Mouse (Mus musculus): ENCODE data around the gene Actrt3. TPM values are rescaled to one million over a fixed set of nuclear protein-coding genes. Genes with fewer than 3 reads are reported as not detected.
"Not testable (repeated sequence)": the region's sequence is repeated elsewhere in the genome, so short reads cannot be mapped to it uniquely, and the experiment has no call there.

Gene Actrt3
- polyA plus RNA-seq, 2 experiments, result 0.10 to 0.11 TPM

- no peaks in the 10 kb centered on the region for H3K4me1 ChIP-seq (ENCODE audit: control insufficient read depth, insufficient read depth, low read length)
- H3K36me3 ChIP-seq (ENCODE audit: control insufficient read depth, insufficient read depth, low read length), result no peaks in the 10 kb centered on the region
- no peak overlapping the region for H3K4me3 ChIP-seq (replicated peaks; ENCODE audit: low read length)
- no peak for DNase-seq (ENCODE audit: low spot score)
- TF ChIP-seq POLR2A (IDR thresholded peaks at IDR 0.05; ENCODE audit: borderline replicate concordance, extremely low read depth, insufficient read depth, insufficient read length), result no peak
- no peak for ATAC-seq (ENCODE audit: low FRiP score, low read depth)
- H3K9me3 ChIP-seq (ENCODE audit: control insufficient read depth, low read length), result no peaks in the 10 kb centered on the region
- no peak overlapping the region for H3K27ac ChIP-seq (replicated peaks; ENCODE audit: low read depth, low read length)
- no peak overlapping the region for H3K4me2 ChIP-seq (replicated peaks; ENCODE audit: low read depth, low read length, severe bottlenecking)
- H3K27me3 ChIP-seq (ENCODE audit: control insufficient read depth, insufficient read depth, low read length), result no peaks in the 10 kb centered on the region
- no peak overlapping the region for H3K9ac ChIP-seq (ENCODE audit: low read depth, low read length, severe bottlenecking)
- 17% methylated on average over 2 of the region's 2 CpGs for WGBS
Observed at GRCm38 (mm10) chr3:30573549-30573948, 26.2 kb downstream of the Actrt3 start.

- DNase-seq (ENCODE audit: low spot score); H3K36me3 ChIP-seq (ENCODE audit: control insufficient read depth, insufficient read depth, low read length); H3K27me3 ChIP-seq (ENCODE audit: control insufficient read depth, insufficient read depth, low read length); H3K4me1 ChIP-seq (ENCODE audit: control insufficient read depth, insufficient read depth, low read length); H3K27ac ChIP-seq (replicated peaks; ENCODE audit: low read depth, low read length); H3K4me3 ChIP-seq (replicated peaks; ENCODE audit: low read length); H3K4me2 ChIP-seq (replicated peaks; ENCODE audit: low read depth, low read length, severe bottlenecking); ATAC-seq (ENCODE audit: low FRiP score, low read depth); H3K9ac ChIP-seq (ENCODE audit: low read depth, low read length, severe bottlenecking); H3K9me3 ChIP-seq (ENCODE audit: control insufficient read depth, low read length): not testable (repeated sequence)
- 56% methylated on average over 1 of the region's 2 CpGs for WGBS
Observed at GRCm38 (mm10) chr3:30566333-30566732, 33.4 kb downstream of the Actrt3 start.

GRCm38 (mm10) chr3:30560677-30561314 lies 38.9 kb downstream of the Actrt3 start:
- Histone ChIP-seq H3K36me3 (ENCODE audit: control insufficient read depth, insufficient read depth, low read length) (no peaks in the 10 kb centered on the region), H3K4me3 (replicated peaks; ENCODE audit: low read length) (no peak overlapping the region), H3K4me2 (replicated peaks; ENCODE audit: low read depth, low read length, severe bottlenecking) (no peak overlapping the region), H3K4me1 (ENCODE audit: control insufficient read depth, insufficient read depth, low read length) (no peaks in the 10 kb centered on the region), H3K27ac (replicated peaks; ENCODE audit: low read depth, low read length) (no peak overlapping the region), H3K27me3 (ENCODE audit: control insufficient read depth, insufficient read depth, low read length) (no peaks in the 10 kb centered on the region), H3K9me3 (ENCODE audit: control insufficient read depth, low read length) (no peaks in the 10 kb centered on the region), H3K9ac (ENCODE audit: low read depth, low read length, severe bottlenecking) (no peak overlapping the region)
- WGBS, result 47% methylated on average over 6 of the region's 6 CpGs
- TF ChIP-seq POLR2A (IDR thresholded peaks at IDR 0.05; ENCODE audit: borderline replicate concordance, extremely low read depth, insufficient read depth, insufficient read length), result no peak
- ATAC-seq (ENCODE audit: low FRiP score, low read depth), result no peak
- peak; percentile 59 for DNase-seq (ENCODE audit: low spot score)

GRCm38 (mm10) chr3:30553741-30554140 lies 46.0 kb downstream of the Actrt3 start:
- Histone ChIP-seq H3K27me3 (ENCODE audit: control insufficient read depth, insufficient read depth, low read length) (no peaks in the 10 kb centered on the region), H3K27ac (replicated peaks; ENCODE audit: low read depth, low read length) (no peak overlapping the region), H3K4me2 (replicated peaks; ENCODE audit: low read depth, low read length, severe bottlenecking) (no peak overlapping the region), H3K36me3 (ENCODE audit: control insufficient read depth, insufficient read depth, low read length) (no peaks in the 10 kb centered on the region), H3K4me3 (replicated peaks; ENCODE audit: low read length) (no peak overlapping the region), H3K9me3 (ENCODE audit: control insufficient read depth, low read length) (no peaks in the 10 kb centered on the region), H3K9ac (ENCODE audit: low read depth, low read length, severe bottlenecking) (no peak overlapping the region), H3K4me1 (ENCODE audit: control insufficient read depth, insufficient read depth, low read length) (no peaks in the 10 kb centered on the region)
- 79% methylated on average over 6 of the region's 6 CpGs for WGBS
- DNase-seq (ENCODE audit: low spot score) (no peak), ATAC-seq (ENCODE audit: low FRiP score, low read depth) (no peak)
- no peak for TF ChIP-seq POLR2A (IDR thresholded peaks at IDR 0.05; ENCODE audit: borderline replicate concordance, extremely low read depth, insufficient read depth, insufficient read length)

GRCm38 (mm10) chr3:30550218-30550617 lies 49.5 kb downstream of the Actrt3 start:
- no peak for ATAC-seq (ENCODE audit: low FRiP score, low read depth)
- H3K9me3 ChIP-seq (ENCODE audit: control insufficient read depth, low read length), result no peaks in the 10 kb centered on the region
- H3K4me3 ChIP-seq (replicated peaks; ENCODE audit: low read length), result no peak overlapping the region
- no peak for TF ChIP-seq POLR2A (IDR thresholded peaks at IDR 0.05; ENCODE audit: borderline replicate concordance, extremely low read depth, insufficient read depth, insufficient read length)
- H3K36me3 ChIP-seq (ENCODE audit: control insufficient read depth, insufficient read depth, low read length), result no peaks in the 10 kb centered on the region
- no peak for DNase-seq (ENCODE audit: low spot score)
- no peak overlapping the region for H3K27ac ChIP-seq (replicated peaks; ENCODE audit: low read depth, low read length)
- no peak overlapping the region for H3K9ac ChIP-seq (ENCODE audit: low read depth, low read length, severe bottlenecking)
- H3K27me3 ChIP-seq (ENCODE audit: control insufficient read depth, insufficient read depth, low read length), result no peaks in the 10 kb centered on the region
- no peak overlapping the region for H3K4me2 ChIP-seq (replicated peaks; ENCODE audit: low read depth, low read length, severe bottlenecking)
- H3K4me1 ChIP-seq (ENCODE audit: control insufficient read depth, insufficient read depth, low read length), result peaks cover 6% of the 10 kb centered on the region; the same call in 1 of the 2 replicates
- 74% methylated on average over 2 of the region's 2 CpGs for WGBS
